Mouse (Mus musculus): ENCODE results near the gene Uhrf1. TPM values are rescaled to one million over a fixed set of nuclear protein-coding genes. Genes with fewer than 3 reads are reported as not detected.
A peak's percentile ranks its signal among the peaks of the same experiment; 100 is the strongest.

The Uhrf1 gene
- polyA plus RNA-seq, 1 experiment from 2014 or later, result 54.3 TPM

DNA sequence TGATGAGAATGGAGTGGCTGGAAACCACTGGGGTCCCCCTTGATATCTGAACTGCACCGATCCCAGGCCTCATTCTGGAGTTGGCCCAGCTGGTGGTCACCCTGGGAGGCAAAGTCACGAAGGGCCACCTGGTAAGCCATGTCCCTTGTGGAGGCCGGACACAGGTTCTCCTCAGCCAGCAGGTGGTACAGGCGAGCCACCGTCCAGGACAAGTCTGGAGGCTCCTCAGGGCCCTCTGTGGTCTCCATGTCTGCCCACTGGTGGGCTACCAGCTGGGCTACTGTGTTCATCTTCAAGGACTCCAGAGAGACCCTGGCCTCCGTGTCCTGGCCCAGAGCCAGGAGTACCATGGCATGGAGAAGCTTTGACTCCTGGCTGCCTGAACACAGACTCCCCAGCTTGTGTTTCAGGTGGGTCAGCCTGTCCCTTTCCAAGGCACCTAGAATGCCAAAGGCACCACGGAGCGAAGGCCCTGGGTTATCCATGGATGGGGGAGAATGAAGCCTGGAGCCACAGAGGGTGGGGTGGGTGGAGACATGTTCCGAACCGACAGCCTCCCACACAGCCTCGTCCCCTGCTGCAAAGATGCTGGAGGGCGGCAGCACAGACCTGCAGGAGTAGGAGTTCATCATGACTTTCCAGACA, 31.4 kb upstream of the Uhrf1 start:
- no peak for ATAC-seq (replicated peaks; ENCODE audit: low FRiP score, low read depth)
- Histone ChIP-seq H3K36me3 (ENCODE audit: insufficient read depth, low read length) (peaks cover 3% of the 10 kb centered on the region), H3K4me2 (ENCODE audit: low read length) (no peak overlapping the region), H3K27me3 (ENCODE audit: insufficient read depth, low read length) (no peaks in the 10 kb centered on the region), H3K4me3 (replicated peaks; ENCODE audit: low read depth, low read length) (no peak overlapping the region), H3K27ac (no peak overlapping the region), H3K4me1 (replicated peaks; ENCODE audit: insufficient read depth, low read length) (0 out of 2 replicates have a peak, but pooled peaks cover 5% of the 10 kb centered on the region), H3K9ac (ENCODE audit: low read depth, low read length) (no peak overlapping the region), H3K9me3 (replicated peaks; ENCODE audit: low read length) (no peaks in the 10 kb centered on the region)
- DNase-seq (ENCODE audit: low spot score), result no peak
- TF ChIP-seq CTCF (IDR thresholded peaks at IDR 0.05; ENCODE audit: low read depth), result no peak; the same call in 1 of the 2 replicates
- WGBS, result 85% methylated on average over 12 of the region's 12 CpGs

DNA sequence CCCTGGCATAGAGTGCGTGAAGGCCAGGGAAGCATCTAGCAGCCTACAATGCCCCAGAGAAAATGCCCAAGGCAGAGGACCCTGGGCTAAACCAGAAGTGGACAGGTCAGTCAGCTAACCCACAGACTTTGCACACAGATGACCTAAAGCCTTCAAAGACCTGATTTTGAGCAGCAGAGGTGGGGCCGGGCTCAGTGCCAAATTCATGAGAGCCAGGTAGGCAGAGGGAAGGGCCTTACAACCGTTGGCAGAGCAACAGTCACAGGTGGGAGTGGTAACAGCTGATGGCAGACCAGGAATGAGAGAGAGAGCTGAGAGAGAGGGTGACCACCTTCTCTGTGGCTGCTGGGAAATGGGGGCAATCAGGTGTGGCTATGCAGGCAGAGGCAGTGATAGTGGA, 30.5 kb upstream of the Uhrf1 start:
- DNase-seq (ENCODE audit: low spot score), result no peak

DNA sequence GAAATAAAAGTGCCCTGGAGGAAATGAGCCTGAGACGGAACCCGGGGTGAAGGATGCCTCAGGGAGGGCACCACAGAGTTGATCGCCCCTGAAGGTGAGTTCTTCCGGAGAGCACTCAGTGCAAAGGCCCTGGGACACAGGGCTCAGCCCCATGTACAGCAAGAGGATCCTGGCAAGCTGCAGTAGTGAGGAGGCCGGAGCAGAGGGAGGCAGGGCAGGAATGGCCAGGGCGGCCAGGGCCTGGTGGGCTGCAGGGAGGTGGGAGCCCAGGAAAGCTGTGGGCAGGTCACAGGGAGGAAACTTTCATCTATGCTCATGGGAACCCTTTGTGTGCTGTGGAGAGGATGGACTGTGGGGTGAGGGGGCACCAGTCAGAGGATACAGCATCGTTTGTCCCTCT, 29.6 kb upstream of the Uhrf1 start:
- H3K9ac ChIP-seq (ENCODE audit: low read depth, low read length), result peak overlapping the region; percentile 42; the same call in 1 of the 2 replicates
- no peak overlapping the region for H3K4me2 ChIP-seq (ENCODE audit: low read length)

More for the DNA sequence above, 30.5 kb upstream of the Uhrf1 start:
- TF ChIP-seq CTCF (IDR thresholded peaks at IDR 0.05; ENCODE audit: low read depth), result no peak
- Histone ChIP-seq H3K9me3 (replicated peaks; ENCODE audit: low read length) (no peaks in the 10 kb centered on the region), H3K9ac (ENCODE audit: low read depth, low read length) (peak overlapping the region; percentile 13; the same call in 1 of the 2 replicates), H3K27ac (no peak overlapping the region), H3K4me3 (replicated peaks; ENCODE audit: low read depth, low read length) (no peak overlapping the region), H3K4me1 (replicated peaks; ENCODE audit: insufficient read depth, low read length) (peaks cover 5% of the 10 kb centered on the region; the same call in 1 of the 2 replicates), H3K36me3 (ENCODE audit: insufficient read depth, low read length) (peaks cover 3% of the 10 kb centered on the region), H3K4me2 (ENCODE audit: low read length) (no peak overlapping the region), H3K27me3 (ENCODE audit: insufficient read depth, low read length) (no peaks in the 10 kb centered on the region)
- 71% methylated on average over 3 of the region's 3 CpGs for WGBS
- no peak for ATAC-seq (replicated peaks; ENCODE audit: low FRiP score, low read depth)

DNA sequence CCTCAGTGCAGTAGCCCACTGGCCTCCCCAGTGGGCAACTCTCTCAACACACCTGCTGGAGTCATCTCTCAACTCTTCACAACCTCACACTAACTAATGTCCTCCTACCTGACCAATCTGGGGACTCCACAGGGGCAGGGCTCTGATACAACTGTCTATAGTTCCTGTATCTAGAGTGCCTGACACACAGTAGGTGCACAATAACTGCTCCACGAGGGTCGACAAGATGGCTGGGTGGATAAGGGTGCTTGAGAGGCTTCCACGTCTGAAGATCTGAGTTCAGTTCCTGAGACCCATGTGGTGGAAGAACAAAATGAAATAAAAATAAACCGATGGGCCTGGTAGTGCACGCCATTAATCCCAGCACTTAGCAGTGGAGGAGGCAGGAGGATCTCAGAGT, 29.1 kb upstream of the Uhrf1 start:
- H3K9ac ChIP-seq (ENCODE audit: low read depth, low read length), result no peak overlapping the region
- TF ChIP-seq CTCF (IDR thresholded peaks at IDR 0.05; ENCODE audit: low read depth), result no peak
- ATAC-seq (replicated peaks; ENCODE audit: low FRiP score, low read depth), result no peak
- no peak overlapping the region for H3K4me2 ChIP-seq (ENCODE audit: low read length)
- H3K4me3 ChIP-seq (replicated peaks; ENCODE audit: low read depth, low read length), result no peak overlapping the region
- no peak overlapping the region for H3K27ac ChIP-seq
- peaks cover 5% of the 10 kb centered on the region; the same call in 1 of the 2 replicates for H3K4me1 ChIP-seq (replicated peaks; ENCODE audit: insufficient read depth, low read length)
- peaks cover 11% of the 10 kb centered on the region for H3K36me3 ChIP-seq (ENCODE audit: insufficient read depth, low read length)
- no peaks in the 10 kb centered on the region for H3K9me3 ChIP-seq (replicated peaks; ENCODE audit: low read length)
- WGBS, result 94% methylated on average over 5 of the region's 5 CpGs
- no peak for DNase-seq (ENCODE audit: low spot score)
- H3K27me3 ChIP-seq (ENCODE audit: insufficient read depth, low read length), result no peaks in the 10 kb centered on the region

More for the DNA sequence above, 29.6 kb upstream of the Uhrf1 start:
- no peak for TF ChIP-seq CTCF (IDR thresholded peaks at IDR 0.05; ENCODE audit: low read depth)
- Histone ChIP-seq H3K4me3 (replicated peaks; ENCODE audit: low read depth, low read length) (no peak overlapping the region), H3K4me1 (replicated peaks; ENCODE audit: insufficient read depth, low read length) (peaks cover 5% of the 10 kb centered on the region; the same call in 1 of the 2 replicates), H3K27ac (no peak overlapping the region), H3K9me3 (replicated peaks; ENCODE audit: low read length) (no peaks in the 10 kb centered on the region), H3K27me3 (ENCODE audit: insufficient read depth, low read length) (no peaks in the 10 kb centered on the region), H3K36me3 (ENCODE audit: insufficient read depth, low read length) (peaks cover 6% of the 10 kb centered on the region)
- WGBS, result 69% methylated on average over 7 of the region's 7 CpGs
- DNase-seq (ENCODE audit: low spot score) (no peak), ATAC-seq (replicated peaks; ENCODE audit: low FRiP score, low read depth) (no peak)

DNA sequence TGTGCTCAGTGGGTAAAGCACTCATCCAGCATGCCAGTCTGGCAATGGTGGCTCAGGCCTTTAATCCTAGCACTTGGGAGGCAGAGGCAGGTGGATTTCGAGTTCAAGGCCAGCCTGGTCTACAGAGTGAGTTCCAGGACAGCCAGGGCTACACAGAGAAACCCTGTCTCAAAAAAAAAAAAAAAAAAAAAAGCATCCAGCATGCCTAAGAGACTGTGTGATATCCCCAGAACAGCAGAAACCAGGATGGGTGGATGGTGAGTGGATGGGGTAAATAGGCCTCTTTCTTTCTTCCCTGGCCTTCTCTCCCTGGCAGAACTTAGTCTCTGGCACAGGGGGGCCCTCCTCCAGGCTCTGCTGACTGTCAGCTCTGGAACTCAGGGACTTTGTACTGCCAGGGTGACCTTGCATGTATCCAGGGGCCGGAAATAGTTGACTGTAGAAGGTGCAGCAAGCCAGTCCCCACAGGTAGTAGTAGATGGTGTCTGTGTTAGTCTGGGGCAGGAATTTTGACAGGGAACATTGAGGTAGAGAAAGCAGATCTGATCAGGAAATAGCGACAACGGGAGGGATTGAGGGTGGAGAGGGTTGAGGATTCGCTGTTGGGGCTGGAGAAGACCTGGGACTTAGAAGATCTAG, 27.2 kb upstream of the Uhrf1 start:
- Histone ChIP-seq H3K9ac (ENCODE audit: low read depth, low read length) (peak overlapping the region; percentile 52), H3K4me1 (replicated peaks; ENCODE audit: insufficient read depth, low read length) (peaks cover 5% of the 10 kb centered on the region; the same call in 1 of the 2 replicates), H3K9me3 (replicated peaks; ENCODE audit: low read length) (no peaks in the 10 kb centered on the region), H3K27me3 (ENCODE audit: insufficient read depth, low read length) (no peaks in the 10 kb centered on the region), H3K27ac (peak overlapping the region; percentile 83), H3K4me3 (replicated peaks; ENCODE audit: low read depth, low read length) (peak overlapping the region; percentile 50), H3K4me2 (ENCODE audit: low read length) (peak overlapping the region; percentile 67), H3K36me3 (ENCODE audit: insufficient read depth, low read length) (peaks cover 20% of the 10 kb centered on the region)
- peak; percentile 39 for DNase-seq (ENCODE audit: low spot score)
- TF ChIP-seq CTCF (IDR thresholded peaks at IDR 0.05; ENCODE audit: low read depth), result no peak
- ATAC-seq (replicated peaks; ENCODE audit: low FRiP score, low read depth), result peak; percentile 33; the same call in 1 of the 2 replicates
- WGBS, result 17% methylated on average over 5 of the region's 5 CpGs

DNA sequence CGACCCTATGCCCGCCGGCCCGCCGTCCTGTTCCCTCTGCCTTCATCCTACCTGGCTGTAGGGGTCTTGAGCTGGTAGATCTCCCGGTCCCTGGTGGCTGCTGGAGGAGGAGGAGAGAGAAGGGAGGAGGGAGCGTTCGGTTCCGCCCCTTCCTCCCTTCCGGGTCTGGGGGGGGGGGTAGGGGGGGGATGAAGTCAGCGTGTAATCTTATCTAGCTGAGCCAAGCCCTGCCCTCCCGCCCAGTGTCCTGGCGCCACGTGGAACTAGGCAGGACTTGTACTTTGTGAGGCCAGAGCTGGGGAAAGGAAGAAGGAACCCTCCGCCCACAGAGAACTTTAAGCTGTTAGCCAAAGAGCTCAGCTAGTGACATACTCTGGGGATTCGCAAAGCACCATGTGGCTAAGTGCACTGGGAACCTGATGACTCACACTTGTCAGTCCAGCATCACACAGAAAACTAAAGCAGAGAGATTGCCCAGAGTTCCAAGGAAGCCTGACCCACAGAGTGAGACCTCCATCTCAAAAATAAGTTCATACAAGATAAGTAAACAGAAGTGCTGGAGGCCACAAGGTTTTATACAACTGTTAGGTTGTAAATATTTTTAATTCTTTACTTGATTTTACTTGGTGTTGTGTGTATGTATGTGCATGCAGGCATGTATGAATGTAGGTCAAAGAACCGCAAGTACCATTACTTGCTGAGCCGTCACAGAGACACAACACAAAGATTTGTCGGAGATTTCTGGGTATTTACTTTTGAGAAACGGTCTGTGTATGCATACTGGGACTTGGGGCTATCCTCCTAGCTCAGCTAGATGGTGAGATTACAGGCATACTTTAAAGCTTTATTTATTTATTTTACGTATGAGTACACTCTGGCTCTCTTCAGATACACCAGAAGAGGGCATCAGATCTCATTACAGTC, 26.2 kb upstream of the Uhrf1 start, which contains the start of gene Ticam1:
Gene Ticam1 (minus strand): TSS at position 144 of the 924 bp plus-strand sequence.
- peak; percentile 61 for TF ChIP-seq CTCF (IDR thresholded peaks at IDR 0.05; ENCODE audit: low read depth)
- WGBS, result 5% methylated on average over 19 of the region's 21 CpGs

More for the DNA sequence above, 26.2 kb upstream of the Uhrf1 start, which contains the start of gene Ticam1:
- Histone ChIP-seq H3K4me2 (ENCODE audit: low read length) (peak within 1 kb of the TSS; percentile 67), H3K4me3 (replicated peaks; ENCODE audit: low read depth, low read length) (peak within 1 kb of the TSS; percentile 50), H3K27ac (peak within 1 kb of the TSS; percentile 83), H3K27me3 (ENCODE audit: insufficient read depth, low read length) (no peaks in the 10 kb centered on the region), H3K4me1 (replicated peaks; ENCODE audit: insufficient read depth, low read length) (peaks cover 5% of the 10 kb centered on the region; the same call in 1 of the 2 replicates), H3K9me3 (replicated peaks; ENCODE audit: low read length) (no peaks in the 10 kb centered on the region), H3K36me3 (ENCODE audit: insufficient read depth, low read length) (peaks cover 22% of the 10 kb centered on the region), H3K9ac (ENCODE audit: low read depth, low read length) (peak within 1 kb of the TSS; percentile 52)
- ATAC-seq (replicated peaks; ENCODE audit: low FRiP score, low read depth) (peak; percentile 94), DNase-seq (ENCODE audit: low spot score) (peak; percentile 99)

All from kidney, postnatal 0 days (tissue).